Mouse (Mus musculus): Measurements from ENCODE around the gene Cend1. TPM values are rescaled to one million over a fixed set of nuclear protein-coding genes. Genes with fewer than 3 reads are reported as not detected.
"Not testable (repeated sequence)": the region's sequence is repeated elsewhere in the genome, so short reads cannot be mapped to it uniquely, and the experiment has no call there.

Gene Cend1
- total and polyA plus RNA-seq, 2 experiments = 0.09 TPM; not detected in 1

DNA sequence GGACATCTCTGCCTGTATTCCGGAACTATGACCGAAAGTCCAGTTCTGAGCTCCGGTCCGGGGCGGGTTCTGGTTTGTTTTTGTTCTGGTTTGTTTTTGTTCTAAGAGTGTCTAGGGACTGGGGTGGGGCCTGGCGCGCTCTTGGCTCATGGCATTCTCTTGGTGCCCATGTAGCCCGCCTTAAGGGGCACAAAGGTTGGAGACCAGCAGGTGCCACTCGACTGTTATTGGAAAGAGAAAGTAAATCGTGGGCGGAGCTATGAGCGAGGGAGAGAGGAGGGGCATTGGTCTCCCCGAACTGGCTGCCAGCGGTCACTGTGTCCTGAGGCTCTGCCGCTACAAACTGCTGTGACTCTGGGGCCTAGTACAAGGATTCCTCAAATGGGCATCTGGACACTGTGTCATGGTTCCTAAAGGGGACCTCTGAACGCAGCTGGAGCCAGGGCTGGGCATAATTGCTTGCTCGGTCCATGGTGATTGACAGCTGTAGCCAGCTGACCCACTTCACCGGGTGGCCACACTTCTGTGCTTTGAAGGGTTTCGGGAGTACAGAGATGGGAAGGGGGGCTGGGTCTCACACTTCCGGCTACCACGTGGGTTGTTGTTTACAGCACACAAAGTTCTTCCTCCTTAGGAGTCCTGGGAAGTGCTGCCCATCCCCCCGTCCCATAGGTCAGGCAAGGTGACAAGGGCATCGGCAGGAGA, 26.5 kb upstream of the Cend1 start:
- Histone ChIP-seq H3K27me3 (ENCODE audit: control insufficient read depth, insufficient read depth, low read length) (no peaks in the 10 kb centered on the region), H3K4me3 (ENCODE audit: insufficient read depth, low read depth, low read length) (peak overlapping the region; percentile 91), H3K9ac (ENCODE audit: low read depth, low read length) (peak overlapping the region; percentile 98), H3K27ac (replicated peaks; ENCODE audit: insufficient read depth, low read depth, low read length) (peak overlapping the region; percentile 93), H3K36me3 (ENCODE audit: control insufficient read depth, insufficient read depth, low read length) (peaks cover 26% of the 10 kb centered on the region; the same call in 1 of the 2 replicates), H3K4me1 (ENCODE audit: control insufficient read depth, insufficient read depth, low read length) (peaks cover 18% of the 10 kb centered on the region; the same call in 1 of the 2 replicates), H3K79me2 (ENCODE audit: control insufficient read depth, insufficient read depth, low read length) (peaks cover 8% of the 10 kb centered on the region; the same call in 1 of the 2 replicates)
- WGBS = 0% methylated on average over 23 of the region's 23 CpGs
- DNase-seq (ENCODE audit: extremely low read depth, low read depth, low spot score) = peak; percentile 92
- TF ChIP-seq POLR2A (IDR thresholded peaks at IDR 0.05; ENCODE audit: extremely low read depth, insufficient read depth, low read length) = peak; percentile 66
- no peak for TF ChIP-seq CTCF (IDR thresholded peaks at IDR 0.05; ENCODE audit: low read depth, low read length)

DNA sequence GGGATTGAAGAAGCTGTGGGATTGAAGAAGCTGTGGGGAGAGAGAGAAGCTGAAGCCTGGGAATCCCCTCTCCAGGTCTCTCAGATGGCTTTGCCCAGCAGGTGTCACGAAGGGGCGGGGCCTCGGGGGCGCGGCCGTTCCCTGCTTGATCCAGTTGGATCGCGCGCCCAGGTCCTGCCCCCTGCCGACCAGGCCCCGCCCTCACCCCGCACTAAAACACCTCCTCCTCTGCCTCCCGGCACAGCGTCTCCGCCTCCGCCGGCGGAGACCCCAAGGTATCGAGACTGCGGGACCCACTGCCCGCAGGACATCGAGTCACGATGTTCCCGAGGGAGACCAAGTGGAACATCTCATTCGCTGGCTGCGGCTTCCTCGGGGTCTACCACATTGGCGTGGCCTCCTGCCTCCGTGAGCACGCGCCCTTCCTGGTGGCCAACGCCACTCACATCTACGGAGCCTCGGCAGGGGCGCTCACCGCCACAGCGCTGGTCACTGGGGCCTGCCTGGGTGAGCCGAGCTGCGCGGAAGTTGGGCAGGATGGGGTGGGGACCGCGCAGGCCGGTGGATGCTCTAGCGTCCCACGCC, 25.8 kb upstream of the Cend1 start, which contains the start of gene Pnpla2:
Pnpla2 (plus strand) TSS at position 232 of the 585 bp plus-strand sequence.
- Histone ChIP-seq H3K4me3 (ENCODE audit: insufficient read depth, low read depth, low read length) (peak within 1 kb of the TSS; percentile 91), H3K27me3 (ENCODE audit: control insufficient read depth, insufficient read depth, low read length) (no peaks in the 10 kb centered on the region), H3K36me3 (ENCODE audit: control insufficient read depth, insufficient read depth, low read length) (peaks cover 29% of the 10 kb centered on the region; the same call in 1 of the 2 replicates), H3K79me2 (ENCODE audit: control insufficient read depth, insufficient read depth, low read length) (peaks cover 8% of the 10 kb centered on the region; the same call in 1 of the 2 replicates), H3K4me1 (ENCODE audit: control insufficient read depth, insufficient read depth, low read length) (peaks cover 18% of the 10 kb centered on the region; the same call in 1 of the 2 replicates), H3K27ac (replicated peaks; ENCODE audit: insufficient read depth, low read depth, low read length) (peak within 1 kb of the TSS; percentile 93), H3K9ac (ENCODE audit: low read depth, low read length) (peak within 1 kb of the TSS; percentile 98)
- peak; percentile 74 for DNase-seq (ENCODE audit: extremely low read depth, low read depth, low spot score)
- under 1% methylated on average over 45 of the region's 45 CpGs for WGBS
- no peak for TF ChIP-seq CTCF (IDR thresholded peaks at IDR 0.05; ENCODE audit: low read depth, low read length)
- TF ChIP-seq POLR2A (IDR thresholded peaks at IDR 0.05; ENCODE audit: extremely low read depth, insufficient read depth, low read length) = peak; percentile 99

DNA sequence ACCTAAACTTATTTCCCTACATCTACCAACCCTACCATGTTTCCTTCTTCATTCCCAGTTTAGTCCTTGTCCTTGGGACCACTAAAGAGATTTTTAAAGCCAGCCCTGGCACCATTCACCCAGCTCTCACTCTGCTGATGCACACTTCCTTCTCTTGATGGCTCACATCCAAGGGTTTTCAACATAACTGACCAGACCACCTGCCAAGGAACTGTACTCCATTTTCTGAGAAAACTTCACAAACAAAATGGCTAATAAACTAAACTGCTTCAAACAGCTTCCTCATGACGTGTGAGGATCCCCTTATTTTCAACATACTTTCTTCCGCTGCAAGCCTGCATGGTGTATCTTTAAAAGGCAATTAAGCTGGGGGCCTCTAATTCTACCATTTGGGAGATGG, 24.3 kb upstream of the Cend1 start:
- TF ChIP-seq POLR2A (IDR thresholded peaks at IDR 0.05; ENCODE audit: extremely low read depth, insufficient read depth, low read length) (no peak), CTCF (IDR thresholded peaks at IDR 0.05; ENCODE audit: low read depth, low read length) (no peak)
- Histone ChIP-seq H3K4me3 (ENCODE audit: insufficient read depth, low read depth, low read length) (no peak overlapping the region), H3K36me3 (ENCODE audit: control insufficient read depth, insufficient read depth, low read length) (peaks cover 24% of the 10 kb centered on the region; the same call in 1 of the 2 replicates), H3K27ac (replicated peaks; ENCODE audit: insufficient read depth, low read depth, low read length) (no peak overlapping the region), H3K79me2 (ENCODE audit: control insufficient read depth, insufficient read depth, low read length) (peaks cover 8% of the 10 kb centered on the region; the same call in 1 of the 2 replicates), H3K27me3 (ENCODE audit: control insufficient read depth, insufficient read depth, low read length) (no peaks in the 10 kb centered on the region), H3K4me1 (ENCODE audit: control insufficient read depth, insufficient read depth, low read length) (peaks cover 19% of the 10 kb centered on the region; the same call in 1 of the 2 replicates), H3K9ac (ENCODE audit: low read depth, low read length) (no peak overlapping the region)
- DNase-seq (ENCODE audit: extremely low read depth, low read depth, low spot score) = no peak
- 77% methylated on average over 2 of the region's 2 CpGs for WGBS

DNA sequence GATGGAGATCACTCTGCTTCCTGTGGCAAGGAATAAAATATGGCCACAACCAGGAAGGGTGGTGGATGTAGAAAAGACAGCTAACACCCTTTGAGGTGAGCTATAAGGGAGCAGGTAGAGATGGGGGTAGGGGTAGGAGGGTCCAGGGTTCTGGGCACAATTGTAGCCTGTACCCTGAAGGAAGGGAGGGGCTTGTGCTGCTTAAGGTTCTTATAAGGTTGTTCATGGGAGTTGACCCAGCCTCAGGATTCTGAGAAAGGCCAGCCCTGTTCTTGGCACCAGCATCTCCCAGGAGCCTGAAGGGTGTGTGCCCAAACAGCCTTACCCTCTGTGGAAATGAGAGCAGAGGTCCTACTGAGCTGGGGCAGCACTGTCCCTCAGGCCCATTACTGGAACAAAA, 22.6 kb upstream of the Cend1 start:
- peaks cover 15% of the 10 kb centered on the region; the same call in 1 of the 2 replicates for H3K36me3 ChIP-seq (ENCODE audit: control insufficient read depth, insufficient read depth, low read length)
- H3K27me3 ChIP-seq (ENCODE audit: control insufficient read depth, insufficient read depth, low read length) = no peaks in the 10 kb centered on the region
- no peak overlapping the region for H3K4me3 ChIP-seq (ENCODE audit: insufficient read depth, low read depth, low read length)
- TF ChIP-seq POLR2A (IDR thresholded peaks at IDR 0.05; ENCODE audit: extremely low read depth, insufficient read depth, low read length) (no peak), CTCF (IDR thresholded peaks at IDR 0.05; ENCODE audit: low read depth, low read length) (no peak)
- no peak for DNase-seq (ENCODE audit: extremely low read depth, low read depth, low spot score)
- H3K9ac ChIP-seq (ENCODE audit: low read depth, low read length) = no peak overlapping the region
- no peak overlapping the region for H3K27ac ChIP-seq (replicated peaks; ENCODE audit: insufficient read depth, low read depth, low read length)
- H3K4me1 ChIP-seq (ENCODE audit: control insufficient read depth, insufficient read depth, low read length) = peaks cover 12% of the 10 kb centered on the region
- peaks cover 7% of the 10 kb centered on the region; the same call in 1 of the 2 replicates for H3K79me2 ChIP-seq (ENCODE audit: control insufficient read depth, insufficient read depth, low read length)

DNA sequence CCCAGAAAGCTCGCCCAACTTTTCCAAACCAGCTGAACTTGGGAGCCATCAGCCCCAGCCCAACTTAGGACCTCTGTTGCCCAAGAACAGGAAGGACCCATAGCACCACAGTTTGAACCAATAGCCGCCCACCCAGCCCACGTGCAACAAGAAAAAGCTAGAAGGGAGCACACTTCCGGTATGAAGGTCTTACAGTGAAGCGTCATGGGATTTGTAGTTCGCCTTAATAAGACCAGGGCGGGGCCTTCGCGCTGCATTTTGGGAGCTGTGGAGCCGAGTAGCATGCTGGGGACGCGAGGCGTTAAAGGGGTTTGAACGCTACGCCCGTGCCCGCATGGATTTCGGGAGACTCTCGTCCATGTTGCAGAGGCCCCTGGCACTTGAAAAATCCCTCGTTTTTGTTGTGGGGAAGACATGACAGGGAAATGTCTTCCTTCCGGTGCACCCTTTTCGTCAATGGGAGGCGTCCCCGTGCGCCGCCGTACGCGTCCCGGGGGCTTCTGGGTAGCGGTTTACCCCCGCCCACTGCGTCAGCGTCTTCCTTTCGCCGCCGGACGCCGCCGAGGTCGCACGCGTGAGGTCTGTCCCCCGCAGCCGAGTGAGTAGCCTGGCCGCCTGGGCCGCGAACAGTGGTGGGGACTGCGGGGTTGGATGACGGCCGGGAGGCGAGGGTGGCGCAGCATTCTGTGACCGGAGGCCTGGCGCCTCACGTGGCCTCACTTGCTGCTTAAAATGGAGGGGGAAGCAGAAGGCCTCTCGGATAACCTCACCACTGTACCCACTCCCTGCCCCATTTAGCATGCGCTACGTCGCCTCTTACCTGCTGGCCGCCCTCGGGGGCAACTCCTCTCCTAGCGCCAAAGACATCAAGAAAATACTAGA, 18.1 kb upstream of the Cend1 start, which contains the start of gene Rplp2:
Rplp2 (plus strand) TSS at position 261 of the 882 bp plus-strand sequence.
- TF ChIP-seq CTCF (IDR thresholded peaks at IDR 0.05; ENCODE audit: low read depth, low read length) (no peak), POLR2A (IDR thresholded peaks at IDR 0.05; ENCODE audit: extremely low read depth, insufficient read depth, low read length) (peak; percentile 91)
- peak within 1 kb of the TSS; percentile 96 for H3K9ac ChIP-seq (ENCODE audit: low read depth, low read length)
- 1% methylated on average over 63 of the region's 63 CpGs for WGBS
- peaks cover 4% of the 10 kb centered on the region; the same call in 1 of the 2 replicates for H3K79me2 ChIP-seq (ENCODE audit: control insufficient read depth, insufficient read depth, low read length)
- H3K4me1 ChIP-seq (ENCODE audit: control insufficient read depth, insufficient read depth, low read length) = peaks cover 14% of the 10 kb centered on the region
- H3K4me3 ChIP-seq (ENCODE audit: insufficient read depth, low read depth, low read length) = peak within 1 kb of the TSS; percentile 92
- DNase-seq (ENCODE audit: extremely low read depth, low read depth, low spot score) = peak; percentile 93
- peaks cover 15% of the 10 kb centered on the region; the same call in 1 of the 2 replicates for H3K36me3 ChIP-seq (ENCODE audit: control insufficient read depth, insufficient read depth, low read length)
- H3K27me3 ChIP-seq (ENCODE audit: control insufficient read depth, insufficient read depth, low read length) = no peaks in the 10 kb centered on the region
- peak within 1 kb of the TSS; percentile 98 for H3K27ac ChIP-seq (replicated peaks; ENCODE audit: insufficient read depth, low read depth, low read length)

DNA sequence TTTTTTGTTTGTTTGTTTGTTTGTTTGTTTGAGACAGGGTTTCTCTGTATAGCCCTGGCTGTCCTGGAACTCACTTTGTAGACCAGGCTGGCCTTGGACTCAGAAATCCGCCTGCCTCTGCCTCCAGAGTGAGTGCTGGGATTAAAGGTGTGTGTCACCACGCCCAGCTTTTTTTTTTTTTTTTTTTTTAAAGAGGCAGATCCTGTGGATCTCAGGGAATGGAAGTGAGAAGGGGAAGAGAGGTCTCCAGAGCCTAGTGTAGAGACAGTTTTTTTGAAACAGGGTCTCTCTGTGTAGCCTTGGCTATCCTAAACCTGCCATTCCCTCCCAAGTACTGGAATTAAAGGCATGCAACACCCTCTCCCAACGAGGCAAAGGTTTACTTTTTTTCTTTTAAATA, 17.1 kb upstream of the Cend1 start:
- peaks cover 14% of the 10 kb centered on the region for H3K4me1 ChIP-seq (ENCODE audit: control insufficient read depth, insufficient read depth, low read length)
- not testable (repeated sequence) for H3K9ac ChIP-seq (ENCODE audit: low read depth, low read length); H3K4me3 ChIP-seq (ENCODE audit: insufficient read depth, low read depth, low read length)

More for the DNA sequence above, 17.1 kb upstream of the Cend1 start:
- not testable (repeated sequence) for H3K79me2 ChIP-seq (ENCODE audit: control insufficient read depth, insufficient read depth, low read length); H3K27me3 ChIP-seq (ENCODE audit: control insufficient read depth, insufficient read depth, low read length); DNase-seq (ENCODE audit: extremely low read depth, low read depth, low spot score); H3K27ac ChIP-seq (replicated peaks; ENCODE audit: insufficient read depth, low read depth, low read length)
- 45% methylated on average over 3 of the region's 3 CpGs for WGBS
- peaks cover 12% of the 10 kb centered on the region; the same call in 1 of the 2 replicates for H3K36me3 ChIP-seq (ENCODE audit: control insufficient read depth, insufficient read depth, low read length)

Measured in liver, adult 2 months (tissue).